Mouse (Mus musculus) lung, postnatal 0 days (tissue): ENCODE results near the gene Park7.

Experiments
- CTCF ChIP-seq: IDR thresholded peaks from 2 replicates; pipeline ENCODE4 v1.5.1; 2016; ENCODE audit warnings: antibody characterized with exemption, mild to moderate bottlenecking
- EP300 ChIP-seq: IDR thresholded peaks from 2 replicates; pipeline ENCODE4 v1.6.1; 2016; ENCODE audit warnings: antibody characterized with exemption, mild to moderate bottlenecking, control low read depth

GRCm38 (mm10) chr4:150852045-150852444, 62.2 kb downstream of the Park7 start:
- no peak for TF ChIP-seq CTCF
- no peak for TF ChIP-seq EP300
